Mouse (Mus musculus) ES-E14 (cell line): ENCODE data around the gene Ccdc85a. TPM values are rescaled to one million over a fixed set of nuclear protein-coding genes. Genes with fewer than 3 reads are reported as not detected.

Source experiments
- DNase-seq: peaks from one replicate; pipeline ENCODE4 v3.0.0-alpha.2; 2013; ENCODE audit warnings: low read depth, low spot score
- H3K27ac ChIP-seq: 2 replicates; pipeline ENCODE4 v1.5.1; 2012; ENCODE audit warnings: low read depth, mild to moderate bottlenecking, low read length, moderate library complexity, mixed read lengths; ENCODE audit not compliant: poor library complexity, insufficient read depth, severe bottlenecking
- H3K36me3 ChIP-seq: 2 replicates; pipeline ENCODE4 v1.6.1; 2012; ENCODE audit warnings: mild to moderate bottlenecking, low read length, moderate library complexity, mixed read lengths; ENCODE audit not compliant: control insufficient read depth, poor library complexity, insufficient read depth, severe bottlenecking
- H3K4me1 ChIP-seq, 2 experiments: fragments of 150-350 bp in 1 of 2; sonication (generic) in 1 of 2; 2 replicates each; pipeline ENCODE4 v1.6.1; 2012; ENCODE audit warnings: low read length in 2 of 2, mild to moderate bottlenecking in 1 of 2, mixed read lengths in 1 of 2; ENCODE audit not compliant: control insufficient read depth in 2 of 2, insufficient read depth in 2 of 2, poor library complexity in 1 of 2
- H3K4me3 ChIP-seq, 2 experiments: fragments of 150-350 bp in 1 of 2; sonication (generic) in 1 of 2; 2 replicates each; pipeline ENCODE4 v1.5.1; 2012; ENCODE audit warnings: low read length in 2 of 2, low read depth in 1 of 2, mild to moderate bottlenecking in 1 of 2, mixed read lengths in 1 of 2; ENCODE audit not compliant: insufficient read depth in 1 of 2, poor library complexity in 1 of 2, severe bottlenecking in 1 of 2
- H3K9ac ChIP-seq: 2 replicates; pipeline ENCODE4 v1.6.1; 2012; ENCODE audit warnings: low read depth, mild to moderate bottlenecking, low read length, mixed read lengths; ENCODE audit not compliant: poor library complexity, insufficient read depth, severe bottlenecking
- H3K9me3 ChIP-seq: fragments of 150-350 bp; sonication (generic); 2 replicates; pipeline ENCODE4 v1.6.1; 2012; ENCODE audit warnings: low read depth, mild to moderate bottlenecking, low read length; ENCODE audit not compliant: control insufficient read depth, insufficient read depth
- CHD2 ChIP-seq: IDR thresholded peaks from 2 replicates; pipeline ENCODE4 v1.6.1; 2014; ENCODE audit warnings: mild to moderate bottlenecking, low read depth, low read length, inconsistent platforms
- HCFC1 ChIP-seq: IDR thresholded peaks from 2 replicates; pipeline ENCODE4 v1.6.1; 2012; ENCODE audit warnings: low read length, inconsistent platforms, borderline replicate concordance; ENCODE audit not compliant: insufficient read depth
- MAFK ChIP-seq: IDR thresholded peaks from 2 replicates; pipeline ENCODE4 v1.6.1; 2014; ENCODE audit warnings: mild to moderate bottlenecking, low read depth, low read length, inconsistent platforms; ENCODE audit not compliant: insufficient read depth
- ZC3H11A ChIP-seq: IDR thresholded peaks from 2 replicates; pipeline ENCODE4 v1.6.1; 2012; ENCODE audit warnings: low read depth, mild to moderate bottlenecking, inconsistent platforms, low read length, borderline replicate concordance
- ZNF384 ChIP-seq: IDR thresholded peaks from 2 replicates; pipeline ENCODE4 v1.6.1; 2012; ENCODE audit warnings: low read depth, low read length, inconsistent platforms
- in situ Hi-C, 2 experiments: fragments of 600-800 bp; cut with MboI; formaldehyde crosslinking; loops; one replicate each; pipeline ENCODE4 v1.15.1; 2025; ENCODE audit warnings: low sequenced_read_pairs in 2 of 2, inconsistent platforms in 1 of 2; ENCODE audit not compliant: unreplicated experiment in 2 of 2
- total RNA-seq: library from RNA; depleted of rRNA; stranded (reverse); fragments of 300-350 nt; gene quantifications from 2 replicates; pipeline ENCODE4 v1.2.3, GENCODE M21; 2012; rRNA removed

Gene Ccdc85a
- total RNA-seq = 1.7 and 1.8 TPM in 2 replicates

- DNase-seq = peak; percentile 70
- H3K27ac ChIP-seq = no peak within 1 kb of the TSS
- TF ChIP-seq CHD2 (no peak), ZC3H11A (peak; percentile 69)
- in situ Hi-C loops = loop anchor here in 1 of 2 experiments (25.0 kb wide), 1 partner anchor 572 kb away; no protein-coding TSS in a partner anchor
- peak within 1 kb of the TSS; percentile 70 to 76 for H3K4me3 ChIP-seq
- no peaks in the 10 kb centered on the region; the same call in 1 of the 2 replicates for H3K36me3 ChIP-seq
- peak within 1 kb of the TSS; percentile 73 for H3K9ac ChIP-seq
- peaks cover 0 to 7% of the 10 kb centered on the region in 2 experiments; a peak in 1 of 4 replicates for H3K4me1 ChIP-seq
- H3K9me3 ChIP-seq = no peaks in the 10 kb centered on the region
These were observed at the start of gene Ccdc85a for GRCm38 (mm10) chr11:28583911-28584434. TSS of gene Ccdc85a (minus strand) at chr11:28584324.

- Histone ChIP-seq H3K36me3 (no peaks in the 10 kb centered on the region), H3K4me1 (no peaks in the 10 kb centered on the region), H3K27ac (no peak overlapping the region), H3K4me3 (no peak overlapping the region), H3K9ac (no peak overlapping the region), H3K9me3 (no peaks in the 10 kb centered on the region)
- DNase-seq = no peak
- TF ChIP-seq CHD2 = no peak
- TF ChIP-seq MAFK = no peak
- TF ChIP-seq HCFC1 = no peak
- no peak for TF ChIP-seq ZC3H11A
- no peak for TF ChIP-seq ZNF384
- in situ Hi-C loops = no loop called here
These were observed 49.5 kb upstream of the Ccdc85a start for GRCm38 (mm10) chr11:28633571-28634125.

GRCm38 (mm10) chr11:28633093-28633492 lies 49.0 kb upstream of the Ccdc85a start:
- no peaks in the 10 kb centered on the region for H3K9me3 ChIP-seq
- no peaks in the 10 kb centered on the region for H3K4me1 ChIP-seq
- in situ Hi-C loops = no loop called here
- H3K36me3 ChIP-seq = no peaks in the 10 kb centered on the region
- H3K9ac ChIP-seq = no peak overlapping the region
- TF ChIP-seq HCFC1 (no peak), MAFK (no peak), CHD2 (no peak), ZNF384 (no peak), ZC3H11A (no peak)
- no peak for DNase-seq
- no peak overlapping the region for H3K27ac ChIP-seq
- no peak overlapping the region for H3K4me3 ChIP-seq

GRCm38 (mm10) chr11:28630771-28631170 lies 46.6 kb upstream of the Ccdc85a start:
- H3K27ac ChIP-seq = no peak overlapping the region
- H3K36me3 ChIP-seq = no peaks in the 10 kb centered on the region
- no peak for DNase-seq
- in situ Hi-C loops = no loop called here
- TF ChIP-seq ZNF384 (no peak), MAFK (no peak), HCFC1 (no peak), CHD2 (no peak), ZC3H11A (no peak)
- H3K9ac ChIP-seq = no peak overlapping the region
- no peaks in the 10 kb centered on the region for H3K9me3 ChIP-seq
- no peak overlapping the region for H3K4me3 ChIP-seq
- H3K4me1 ChIP-seq = no peaks in the 10 kb centered on the region
